Mouse (Mus musculus) small intestine, adult 2 months (tissue): ENCODE data around the gene Dennd1b. TPM values are rescaled to one million over a fixed set of nuclear protein-coding genes. Genes with fewer than 3 reads are reported as not detected.

ENCODE experiments used
- H3K27ac ChIP-seq: fragments of 200-500 bp; 2 replicates; pipeline ENCODE4 v1.5.1; 2012; ENCODE audit warnings: low read depth, low read length, control low read depth, inconsistent platforms; ENCODE audit not compliant: insufficient read depth
- H3K27me3 ChIP-seq: fragments of 200-500 bp; 2 replicates; pipeline ENCODE4 v1.6.1; 2012; ENCODE audit warnings: mild to moderate bottlenecking, moderate library complexity, low read length, inconsistent platforms; ENCODE audit not compliant: control insufficient read depth, insufficient read depth
- H3K36me3 ChIP-seq: fragments of 200-500 bp; 2 replicates; pipeline ENCODE4 v1.6.1; 2012; ENCODE audit warnings: mild to moderate bottlenecking, low read length, control low read depth, inconsistent platforms; ENCODE audit not compliant: control insufficient read depth, insufficient read depth
- H3K4me1 ChIP-seq: fragments of 200-500 bp; 2 replicates; pipeline ENCODE4 v1.6.1; 2012; ENCODE audit warnings: low read length, inconsistent platforms, mixed read lengths; ENCODE audit not compliant: control insufficient read depth, insufficient read depth, insufficient read length
- H3K4me3 ChIP-seq: fragments of 200-500 bp; 2 replicates; pipeline ENCODE4 v1.5.1; 2012; ENCODE audit warnings: low read depth, mild to moderate bottlenecking, control low read depth, inconsistent platforms, low read length, moderate library complexity
- CTCF ChIP-seq: fragments of 200-500 bp; IDR thresholded peaks from 2 replicates; pipeline ENCODE4 v1.5.1; 2012; ENCODE audit warnings: low read depth, mild to moderate bottlenecking, control low read depth, inconsistent platforms, low read length, moderate library complexity, mixed read lengths; ENCODE audit not compliant: insufficient replicate concordance, insufficient read length; ENCODE audit errors: extremely low read depth
- POLR2A ChIP-seq: fragments of 200-500 bp; IDR thresholded peaks from 2 replicates; pipeline ENCODE4 v1.6.1; 2012; ENCODE audit warnings: low read depth, mild to moderate bottlenecking, control low read depth, inconsistent platforms, low read length, moderate library complexity
- WGBS: fragments of 180-500 bp; shearing (Covaris S2); methylation state at CpG from one replicate; pipeline ENCODE4 v1.1.7; 2018; 5-methylcytosine and 5-hydroxymethylcytosine counted together
- polyA plus RNA-seq: library from polyadenylated mRNA; depleted of rRNA; stranded (reverse); fragments of >200 nt; gene quantifications from 2 replicates; pipeline ENCODE4 v1.2.3, GENCODE M21; 2012

Dennd1b gene
- polyA plus RNA-seq, 1 experiment: 13.6 TPM

GRCm38 (mm10) chr1:139036302-139036701 lies 73.1 kb downstream of the Dennd1b start:
- Histone ChIP-seq H3K4me1 (no peaks in the 10 kb centered on the region), H3K36me3 (no peaks in the 10 kb centered on the region), H3K27me3 (no peaks in the 10 kb centered on the region), H3K27ac (no peak overlapping the region), H3K4me3 (no peak overlapping the region)
- WGBS: 83% methylated on average over 1 of the region's 1 CpGs
- TF ChIP-seq CTCF: no peak
- TF ChIP-seq POLR2A: no peak

GRCm38 (mm10) chr1:139036768-139037507 lies 73.7 kb downstream of the Dennd1b start:
- no peak overlapping the region for H3K4me3 ChIP-seq
- H3K36me3 ChIP-seq: no peaks in the 10 kb centered on the region
- no peak for TF ChIP-seq CTCF
- TF ChIP-seq POLR2A: no peak
- no peaks in the 10 kb centered on the region for H3K4me1 ChIP-seq
- 71% methylated on average over 7 of the region's 7 CpGs for WGBS
- no peaks in the 10 kb centered on the region for H3K27me3 ChIP-seq
- H3K27ac ChIP-seq: no peak overlapping the region

GRCm38 (mm10) chr1:139038074-139038473 lies 74.8 kb downstream of the Dennd1b start:
- Histone ChIP-seq H3K27me3 (no peaks in the 10 kb centered on the region), H3K4me1 (no peaks in the 10 kb centered on the region), H3K4me3 (no peak overlapping the region), H3K36me3 (peaks cover 3% of the 10 kb centered on the region; the same call in 1 of the 2 replicates), H3K27ac (no peak overlapping the region)
- WGBS: 90% methylated on average over 4 of the region's 4 CpGs
- TF ChIP-seq CTCF (no peak), POLR2A (no peak)

- TF ChIP-seq CTCF: no peak
- no peak for TF ChIP-seq POLR2A
- Histone ChIP-seq H3K27me3 (no peaks in the 10 kb centered on the region), H3K4me3 (no peak overlapping the region), H3K4me1 (no peaks in the 10 kb centered on the region), H3K27ac (no peak overlapping the region), H3K36me3 (peaks cover 4% of the 10 kb centered on the region; the same call in 1 of the 2 replicates)
- 77% methylated on average over 3 of the region's 3 CpGs for WGBS
Measured at GRCm38 (mm10) chr1:139038620-139039019, 75.4 kb downstream of the Dennd1b start.

GRCm38 (mm10) chr1:139039529-139040230 lies 76.4 kb downstream of the Dennd1b start:
- Histone ChIP-seq H3K36me3 (peaks cover 4% of the 10 kb centered on the region; the same call in 1 of the 2 replicates), H3K4me1 (no peaks in the 10 kb centered on the region), H3K4me3 (no peak overlapping the region), H3K27me3 (no peaks in the 10 kb centered on the region), H3K27ac (no peak overlapping the region)
- TF ChIP-seq POLR2A: no peak
- WGBS: 87% methylated on average over 7 of the region's 7 CpGs

- no peak overlapping the region for H3K4me3 ChIP-seq
- no peaks in the 10 kb centered on the region for H3K4me1 ChIP-seq
- WGBS: 71% methylated on average over 6 of the region's 6 CpGs
Measured at GRCm38 (mm10) chr1:139049075-139049474, 85.8 kb downstream of the Dennd1b start.

GRCm38 (mm10) chr1:139049881-139050472 lies 86.7 kb downstream of the Dennd1b start:
- Histone ChIP-seq H3K4me1 (no peaks in the 10 kb centered on the region), H3K36me3 (peaks cover 14% of the 10 kb centered on the region), H3K27me3 (no peaks in the 10 kb centered on the region), H3K4me3 (no peak overlapping the region), H3K27ac (no peak overlapping the region)
- WGBS: 82% methylated on average over 11 of the region's 11 CpGs
- no peak for TF ChIP-seq CTCF
- no peak for TF ChIP-seq POLR2A

More at GRCm38 (mm10) chr1:139049075-139049474, 85.8 kb downstream of the Dennd1b start:
- Histone ChIP-seq H3K36me3 (peaks cover 9% of the 10 kb centered on the region), H3K27me3 (no peaks in the 10 kb centered on the region), H3K27ac (no peak overlapping the region)
- TF ChIP-seq CTCF (no peak), POLR2A (no peak)

GRCm38 (mm10) chr1:139053003-139053402 lies 89.8 kb downstream of the Dennd1b start:
- no peaks in the 10 kb centered on the region for H3K27me3 ChIP-seq
- TF ChIP-seq POLR2A: no peak
- no peak for TF ChIP-seq CTCF
- no peak overlapping the region for H3K4me3 ChIP-seq
- H3K27ac ChIP-seq: no peak overlapping the region
- peaks cover 11% of the 10 kb centered on the region for H3K36me3 ChIP-seq
- no peaks in the 10 kb centered on the region for H3K4me1 ChIP-seq
